Mouse (Mus musculus) cerebellum, postnatal 4 days (tissue): ENCODE measurements around the gene Hsf5.

Source experiments
- DNase-seq, 2 experiments: peaks; one replicate each; pipeline ENCODE4 v3.0.0; 2022; ENCODE audit warnings: low spot score in 2 of 2, mixed read lengths in 1 of 2

Hsf5 gene

GRCm38 (mm10) chr11:87687246-87688225 lies 70.6 kb downstream of the Hsf5 start:
- DNase-seq: no peak

DNA sequence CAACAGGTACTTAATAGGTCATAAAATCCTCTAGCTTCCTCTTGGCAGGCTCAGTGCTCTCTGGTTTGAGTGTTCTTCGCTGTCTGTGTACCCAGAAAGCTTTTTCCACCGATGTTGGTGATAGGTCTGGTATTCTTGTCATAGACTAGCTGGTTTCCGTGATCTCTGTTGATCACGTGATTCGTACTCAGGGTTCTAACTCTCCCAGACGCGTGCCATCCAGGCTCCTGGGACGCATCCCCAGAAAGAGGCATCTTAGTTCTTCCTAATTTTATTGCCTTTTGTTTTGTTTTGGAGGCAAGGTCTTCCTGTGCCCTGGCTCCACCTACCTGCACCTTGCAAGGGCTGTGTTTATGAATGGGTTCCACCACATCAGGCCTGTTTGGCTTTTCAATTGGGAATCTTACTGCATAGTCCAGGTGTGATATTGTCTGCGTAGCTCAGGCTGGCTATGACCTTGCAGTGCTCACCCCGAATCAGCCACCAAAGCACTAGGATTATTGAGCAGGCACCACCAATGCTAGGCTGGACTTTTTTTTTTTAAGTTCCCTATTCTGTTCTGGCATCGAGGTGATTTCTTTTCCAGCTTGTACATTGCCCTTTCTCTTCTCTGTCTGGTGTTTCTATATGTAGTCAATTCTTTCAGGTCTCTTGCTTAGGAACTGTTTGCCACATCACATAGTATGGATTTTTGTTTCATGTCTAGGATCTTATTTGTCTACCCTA lies 71.7 kb downstream of the Hsf5 start:
- no peak for DNase-seq

DNA sequence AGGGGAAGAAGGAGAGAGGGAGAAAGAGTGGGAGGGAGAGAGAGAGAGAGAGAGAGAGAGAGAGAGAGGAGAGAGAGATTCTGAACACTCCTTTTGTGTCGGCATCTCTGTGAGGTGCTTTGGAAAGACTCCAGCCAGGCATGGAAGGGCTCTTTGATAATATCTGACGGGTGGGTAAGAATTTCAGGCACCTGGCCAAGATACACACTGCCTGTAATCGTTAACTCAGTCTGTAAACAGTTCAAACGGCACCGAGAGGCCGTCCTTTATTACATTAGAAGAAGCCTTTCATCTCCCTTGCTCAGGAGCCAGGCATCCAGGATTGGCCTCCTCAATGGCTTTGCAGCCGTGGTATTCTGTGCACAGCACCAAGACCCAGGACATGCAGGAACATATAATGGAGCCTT lies 72.4 kb downstream of the Hsf5 start:
- DNase-seq: no peak

DNA sequence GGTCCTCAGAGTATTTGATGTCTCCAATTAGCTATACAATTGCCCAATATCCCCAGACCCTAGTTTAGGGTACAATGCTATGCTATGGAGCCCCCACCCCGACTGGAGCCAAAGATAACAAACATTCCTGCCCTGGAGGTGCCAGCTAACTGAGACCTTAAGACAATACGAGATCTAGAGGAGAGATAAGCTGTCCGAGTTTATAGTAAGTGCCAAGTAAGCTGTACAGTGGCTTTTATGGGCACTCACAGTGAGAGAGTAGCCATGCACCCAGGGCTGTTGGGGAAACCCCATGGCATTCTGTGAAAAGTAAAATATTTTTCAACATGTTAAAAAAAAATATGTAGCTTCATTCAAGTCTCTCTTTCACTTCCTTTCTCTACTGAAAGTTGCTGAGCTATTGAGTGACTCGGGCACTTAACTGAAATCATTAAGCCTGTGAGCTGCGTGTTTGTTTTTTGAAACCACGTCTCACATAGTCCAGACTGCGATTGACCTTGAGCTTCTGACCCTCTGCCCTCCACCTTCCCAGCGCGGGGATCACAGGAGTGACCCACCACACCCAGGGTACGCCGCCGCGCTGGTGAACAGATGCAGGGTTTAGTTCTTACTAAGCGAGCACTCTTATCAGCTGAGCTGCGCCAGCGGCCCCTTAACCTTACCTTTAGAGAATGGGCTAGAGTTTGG lies 73.2 kb downstream of the Hsf5 start:
- no peak for DNase-seq

- DNase-seq: no peak
Measured at GRCm38 (mm10) chr11:87697131-87697682, 80.2 kb downstream of the Hsf5 start.

DNA sequence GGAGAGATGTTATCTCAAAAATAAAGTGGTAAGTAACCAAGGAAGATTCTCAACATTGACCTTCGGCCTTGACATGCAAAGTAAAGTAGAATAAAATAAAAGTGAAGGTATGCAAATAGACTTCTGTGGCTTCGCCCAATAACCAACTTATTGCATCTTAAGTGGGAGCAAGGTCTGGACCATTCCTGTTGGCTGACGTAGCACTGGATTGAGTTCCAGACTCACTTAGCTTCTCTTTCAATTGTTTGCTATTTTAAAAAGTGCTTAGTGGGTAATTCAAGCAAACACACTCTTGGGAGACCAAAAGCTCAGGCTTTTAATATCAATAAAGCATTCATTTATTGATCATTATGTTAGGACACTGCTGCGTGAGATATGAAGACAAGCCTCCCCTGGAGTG lies 81.2 kb downstream of the Hsf5 start:
- no peak for DNase-seq

- no peak for DNase-seq
Measured at GRCm38 (mm10) chr11:87701108-87701507, 84.1 kb downstream of the Hsf5 start.

DNA sequence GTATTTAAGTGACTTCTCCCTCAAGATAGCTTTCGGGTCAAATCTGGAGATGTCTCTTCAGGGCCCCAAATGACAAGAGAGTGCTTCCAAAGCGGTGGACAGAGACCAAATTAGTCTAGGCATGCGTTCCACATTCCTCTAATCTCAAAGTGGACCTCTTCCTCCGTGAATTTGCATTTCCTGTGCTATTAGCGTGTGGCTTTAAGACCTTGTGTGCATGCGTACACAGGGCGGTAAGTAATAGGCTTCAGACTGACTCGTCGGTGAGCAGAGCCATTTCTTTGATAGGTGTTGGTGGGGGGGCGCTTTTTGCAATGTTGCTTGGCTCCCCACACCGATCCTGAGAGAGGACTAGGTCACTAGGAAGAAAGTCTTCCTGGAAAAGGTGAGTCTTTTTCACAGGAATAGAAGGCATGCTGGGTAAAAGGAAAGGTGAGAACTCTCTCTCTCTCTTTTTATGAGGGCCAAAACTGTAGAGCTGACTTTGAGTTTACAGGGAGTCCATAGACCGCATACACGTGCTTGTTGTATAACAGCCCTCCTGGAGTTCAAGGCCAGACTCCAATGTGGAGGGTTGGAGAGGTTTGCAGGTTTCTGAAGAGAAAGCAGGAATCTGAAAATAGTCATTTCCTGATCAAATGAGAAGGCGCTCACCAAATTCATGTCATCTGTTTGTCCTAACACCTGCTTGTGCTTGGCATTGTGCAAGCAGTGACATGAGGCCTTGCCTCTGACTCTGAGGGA lies 85.1 kb downstream of the Hsf5 start:
- DNase-seq: no peak

DNA sequence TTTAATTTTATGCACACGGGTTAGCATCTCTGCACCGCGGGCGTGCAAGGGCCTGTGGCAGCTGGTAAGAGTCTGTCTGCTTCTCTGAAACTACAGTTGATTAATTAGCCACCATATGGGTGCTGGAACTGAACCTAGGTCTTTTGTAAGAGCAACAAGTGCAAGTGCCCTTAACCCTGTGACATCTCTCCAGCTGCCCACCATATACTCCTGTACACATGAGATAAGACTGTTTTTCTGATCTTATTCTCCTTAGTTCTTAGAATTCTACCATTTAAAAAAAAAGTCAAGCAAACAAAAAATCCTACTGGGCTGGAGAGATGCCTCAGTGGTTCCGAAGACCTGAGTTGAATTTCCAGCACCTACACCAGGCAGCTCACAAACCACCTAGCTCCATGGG lies 86.7 kb downstream of the Hsf5 start:
- no peak for DNase-seq

DNA sequence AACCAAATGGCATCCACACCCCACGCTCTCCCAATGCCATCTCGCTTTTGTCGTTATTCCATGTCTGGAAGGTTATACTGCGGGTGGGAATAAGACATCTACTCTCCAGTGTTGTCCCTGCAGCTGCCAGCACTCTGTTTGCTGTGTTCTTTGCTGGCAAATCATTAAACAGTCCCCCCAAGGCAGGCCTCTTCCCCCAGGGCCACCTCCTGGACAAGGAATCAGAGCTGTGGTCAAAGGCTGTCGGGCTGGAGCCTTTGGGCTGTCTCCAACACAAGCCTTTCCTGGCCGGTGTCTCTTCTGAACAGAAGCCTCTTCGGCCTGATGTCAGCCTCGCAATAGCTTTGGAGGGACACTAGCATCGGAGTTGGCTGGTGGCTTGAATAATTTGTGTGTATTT lies 87.3 kb downstream of the Hsf5 start:
- no peak for DNase-seq

GRCm38 (mm10) chr11:87707570-87707969 lies 90.6 kb downstream of the Hsf5 start:
- no peak for DNase-seq

DNA sequence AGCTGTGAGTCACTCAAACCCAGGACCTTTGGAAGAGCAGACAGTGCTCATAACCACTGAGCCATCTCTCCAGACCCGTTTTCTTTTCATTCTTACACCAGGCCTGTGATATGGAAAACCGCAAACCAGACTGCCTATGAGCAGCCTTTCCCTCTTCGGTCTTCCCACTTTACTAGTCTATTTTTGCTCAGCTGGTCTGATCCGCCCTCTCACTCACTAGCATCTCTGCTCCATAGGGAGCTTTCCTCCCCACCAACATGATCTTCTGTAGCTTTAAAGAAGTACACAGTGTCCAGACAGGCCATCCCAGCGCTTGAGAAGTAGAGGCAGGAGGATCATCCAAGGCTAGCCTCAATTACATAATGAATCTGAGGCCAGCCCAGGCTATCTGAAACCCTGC lies 92.0 kb downstream of the Hsf5 start:
- no peak for DNase-seq
